Mouse (Mus musculus): ENCODE measurements at regions not wholly inside any gene's neighbourhood (a gene's known extent, or its start where the extent isn't known, plus 50 kb on each side); places are given as distances from the start of the nearest gene placed in this dataset.

DNA sequence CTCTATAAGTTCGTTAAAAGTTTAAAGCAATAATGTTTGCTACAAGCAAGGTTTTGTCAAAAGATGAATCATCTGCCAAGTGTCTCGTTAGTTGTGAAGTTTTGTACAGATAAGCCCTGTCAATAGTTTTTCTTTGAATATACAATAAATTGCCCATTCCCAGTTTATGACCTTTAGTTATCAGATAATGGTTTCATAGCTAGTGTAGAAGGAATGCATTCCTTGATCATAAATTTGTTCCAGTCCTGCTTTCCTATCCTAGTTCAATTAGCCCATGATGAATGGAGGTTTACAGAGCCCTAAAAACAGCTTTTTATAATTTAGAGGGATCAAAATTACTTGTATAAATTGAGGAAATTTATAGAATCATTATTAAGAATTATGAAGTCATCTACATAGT, 62.5 kb upstream of the Lrch2 start:
- no peak overlapping the region for H3K9ac ChIP-seq
- 72% methylated on average over 2 of the region's 2 CpGs for WGBS
- no peaks in the 10 kb centered on the region for H3K36me3 ChIP-seq
- H3K4me3 ChIP-seq: no peak overlapping the region
- no peak for ATAC-seq (ENCODE audit: low FRiP score, low read depth)
- H3K27me3 ChIP-seq (replicated peaks): no peaks in the 10 kb centered on the region
- no peaks in the 10 kb centered on the region for H3K4me1 ChIP-seq
- H3K27ac ChIP-seq: no peak overlapping the region
- H3K9me3 ChIP-seq: no peaks in the 10 kb centered on the region
- H3K4me2 ChIP-seq (replicated peaks): no peak overlapping the region

DNA sequence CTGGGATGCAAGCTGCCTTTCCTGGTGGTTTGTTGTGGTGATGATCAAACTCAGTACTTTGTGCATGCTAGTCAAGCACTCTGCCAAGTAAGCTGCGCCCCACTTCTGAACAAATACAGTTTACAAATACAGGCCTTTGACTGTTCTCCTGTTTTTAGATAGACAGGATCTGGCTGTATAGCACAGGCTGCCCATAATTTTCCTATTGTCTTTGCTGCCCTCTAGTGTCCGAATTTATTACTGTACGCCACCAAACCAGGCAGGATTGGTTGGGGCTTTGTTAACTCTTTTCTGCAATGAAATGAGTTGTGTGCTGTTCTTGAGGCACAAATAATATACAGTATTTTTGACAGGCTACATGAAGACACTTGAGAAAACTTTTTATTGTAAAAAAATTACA, 54.8 kb upstream of the Lrch2 start:
- Histone ChIP-seq H3K4me1 (no peaks in the 10 kb centered on the region), H3K4me2 (replicated peaks) (no peak overlapping the region), H3K9me3 (no peaks in the 10 kb centered on the region), H3K27ac (no peak overlapping the region), H3K9ac (no peak overlapping the region), H3K4me3 (no peak overlapping the region), H3K27me3 (replicated peaks) (no peaks in the 10 kb centered on the region), H3K36me3 (no peaks in the 10 kb centered on the region)
- WGBS: 20% methylated on average over 3 of the region's 3 CpGs
- peak; percentile 61; the same call in 1 of the 2 replicates for ATAC-seq (ENCODE audit: low FRiP score, low read depth)

Data from neural tube, embryonic 12.5 days (tissue).